Mouse (Mus musculus) forebrain, embryonic 10.5 days (tissue): Measurements from ENCODE around the gene Eef1akmt3. TPM values are rescaled to one million over a fixed set of nuclear protein-coding genes. Genes with fewer than 3 reads are reported as not detected.

Experiments
- DNase-seq: peaks from one replicate; pipeline ENCODE4 v3.0.0-alpha.2; 2017; ENCODE audit warnings: low spot score; ENCODE audit errors: extremely low spot score
- H3K27ac ChIP-seq: fragments of 300-500 bp; sonication (generic); 2 replicates; pipeline ENCODE4 v1.5.1; 2016; ENCODE audit warnings: mild to moderate bottlenecking
- H3K27me3 ChIP-seq: fragments of 300-500 bp; sonication (generic); 2 replicates; pipeline ENCODE4 v1.6.1; 2016; ENCODE audit warnings: mild to moderate bottlenecking; ENCODE audit not compliant: poor library complexity, severe bottlenecking
- H3K36me3 ChIP-seq: fragments of 300-500 bp; sonication (generic); replicated peaks from 2 replicates; pipeline ENCODE4 v1.6.1; 2016; ENCODE audit warnings: mild to moderate bottlenecking, moderate library complexity
- H3K4me1 ChIP-seq: fragments of 300-500 bp; sonication (generic); 2 replicates; pipeline ENCODE4 v1.6.1; 2016
- H3K4me3 ChIP-seq: fragments of 300-500 bp; sonication (generic); 2 replicates; pipeline ENCODE4 v1.5.1; 2016; ENCODE audit warnings: mild to moderate bottlenecking, moderate library complexity
- H3K9me3 ChIP-seq: fragments of 300-500 bp; sonication (generic); 2 replicates; pipeline ENCODE4 v1.6.1; 2016; ENCODE audit warnings: mild to moderate bottlenecking, moderate library complexity
- WGBS: fragments of 180-500 bp; shearing (Covaris S2); methylation state at CpG from one replicate; pipeline ENCODE4 v1.1.7; 2016; 5-methylcytosine and 5-hydroxymethylcytosine counted together
- polyA plus RNA-seq: library from polyadenylated mRNA; unstranded; fragments of >200 nt; fragmentation: Nextera tagmentation; extraction: Ambion mirVana; gene quantifications from 2 replicates; pipeline ENCODE4 v1.2.1, GENCODE M21; 2016

Gene Eef1akmt3
- polyA plus RNA-seq, 1 experiment from 2014 or later = 0.21 TPM

- H3K4me1 ChIP-seq = peaks cover 47% of the 10 kb centered on the region
- H3K4me3 ChIP-seq = peak overlapping the region; percentile 97
- H3K27ac ChIP-seq = peak overlapping the region; percentile 96; the same call in 1 of the 2 replicates
- no peak for DNase-seq
- peaks cover 42% of the 10 kb centered on the region for H3K27me3 ChIP-seq
- 11% methylated on average over 8 of the region's 8 CpGs for WGBS
- H3K9me3 ChIP-seq = no peaks in the 10 kb centered on the region
- peaks cover 40% of the 10 kb centered on the region for H3K36me3 ChIP-seq
Observed at GRCm38 (mm10) chr10:127058708-127059107, 17.4 kb upstream of the Eef1akmt3 start.

GRCm38 (mm10) chr10:127058161-127058560, 16.8 kb upstream of the Eef1akmt3 start:
- H3K27ac ChIP-seq = peak overlapping the region; percentile 2; the same call in 1 of the 2 replicates
- peaks cover 42% of the 10 kb centered on the region for H3K27me3 ChIP-seq
- peak; percentile 83 for DNase-seq
- H3K9me3 ChIP-seq = no peaks in the 10 kb centered on the region
- peaks cover 47% of the 10 kb centered on the region for H3K4me1 ChIP-seq
- peaks cover 42% of the 10 kb centered on the region for H3K36me3 ChIP-seq
- H3K4me3 ChIP-seq = peak overlapping the region; percentile 97
- WGBS = 2% methylated on average over 9 of the region's 9 CpGs

GRCm38 (mm10) chr10:127056490-127056889, 15.2 kb upstream of the Eef1akmt3 start:
- Histone ChIP-seq H3K27ac (no peak overlapping the region), H3K27me3 (peaks cover 48% of the 10 kb centered on the region), H3K4me1 (peaks cover 37% of the 10 kb centered on the region), H3K36me3 (peaks cover 45% of the 10 kb centered on the region), H3K9me3 (no peaks in the 10 kb centered on the region), H3K4me3 (no peak overlapping the region)
- 92% methylated on average over 20 of the region's 20 CpGs for WGBS
- DNase-seq = no peak

GRCm38 (mm10) chr10:127055406-127055805, 14.1 kb upstream of the Eef1akmt3 start:
- Histone ChIP-seq H3K27ac (no peak overlapping the region), H3K4me3 (no peak overlapping the region), H3K27me3 (peaks cover 48% of the 10 kb centered on the region), H3K9me3 (no peaks in the 10 kb centered on the region), H3K36me3 (peaks cover 45% of the 10 kb centered on the region), H3K4me1 (peaks cover 27% of the 10 kb centered on the region)
- no peak for DNase-seq
- WGBS = 95% methylated on average over 8 of the region's 8 CpGs

GRCm38 (mm10) chr10:127054646-127055045, 13.3 kb upstream of the Eef1akmt3 start:
- Histone ChIP-seq H3K4me1 (peaks cover 24% of the 10 kb centered on the region), H3K36me3 (peaks cover 45% of the 10 kb centered on the region), H3K27me3 (peaks cover 48% of the 10 kb centered on the region), H3K4me3 (no peak overlapping the region), H3K27ac (no peak overlapping the region), H3K9me3 (no peaks in the 10 kb centered on the region)
- no peak for DNase-seq
- WGBS = 74% methylated on average over 4 of the region's 4 CpGs

GRCm38 (mm10) chr10:127050119-127050474, 8.8 kb upstream of the Eef1akmt3 start:
- H3K4me3 ChIP-seq = peak overlapping the region; percentile 39; the same call in 1 of the 2 replicates
- DNase-seq = no peak
- no peaks in the 10 kb centered on the region for H3K9me3 ChIP-seq
- peaks cover 21% of the 10 kb centered on the region for H3K4me1 ChIP-seq
- peaks cover 41% of the 10 kb centered on the region for H3K36me3 ChIP-seq
- 17% methylated on average over 10 of the region's 10 CpGs for WGBS
- H3K27me3 ChIP-seq = peaks cover 61% of the 10 kb centered on the region
- H3K27ac ChIP-seq = no peak overlapping the region

GRCm38 (mm10) chr10:127049395-127050118, 8.2 kb upstream of the Eef1akmt3 start:
- peak overlapping the region; percentile 39 for H3K4me3 ChIP-seq
- 3% methylated on average over 29 of the region's 29 CpGs for WGBS

GRCm38 (mm10) chr10:127048608-127049394, 7.5 kb upstream of the Eef1akmt3 start:
- 4% methylated on average over 35 of the region's 35 CpGs for WGBS
- Histone ChIP-seq H3K27ac (no peak overlapping the region), H3K36me3 (peaks cover 41% of the 10 kb centered on the region), H3K27me3 (peaks cover 61% of the 10 kb centered on the region), H3K4me3 (peak overlapping the region; percentile 39), H3K9me3 (no peaks in the 10 kb centered on the region), H3K4me1 (peaks cover 21% of the 10 kb centered on the region)
- peak; percentile 30 for DNase-seq

More at GRCm38 (mm10) chr10:127049395-127050118, 8.2 kb upstream of the Eef1akmt3 start:
- H3K27ac ChIP-seq = no peak overlapping the region
- H3K27me3 ChIP-seq = peaks cover 61% of the 10 kb centered on the region
- H3K36me3 ChIP-seq = peaks cover 41% of the 10 kb centered on the region
- no peaks in the 10 kb centered on the region for H3K9me3 ChIP-seq
- peaks cover 21% of the 10 kb centered on the region for H3K4me1 ChIP-seq
- DNase-seq = no peak

GRCm38 (mm10) chr10:127047954-127048353, 6.6 kb upstream of the Eef1akmt3 start, which contains the start of gene Cyp27b1:
TSS of gene Cyp27b1 (plus strand) at chr10:127048250.
- H3K4me1 ChIP-seq = peaks cover 27% of the 10 kb centered on the region
- 29% methylated on average over 5 of the region's 5 CpGs for WGBS
- peaks cover 44% of the 10 kb centered on the region for H3K36me3 ChIP-seq
- no peak within 1 kb of the TSS for H3K27ac ChIP-seq
- peaks cover 61% of the 10 kb centered on the region for H3K27me3 ChIP-seq
- DNase-seq = no peak
- H3K4me3 ChIP-seq = peak within 1 kb of the TSS; percentile 39
- H3K9me3 ChIP-seq = no peaks in the 10 kb centered on the region

- no peak overlapping the region for H3K27ac ChIP-seq
- H3K4me3 ChIP-seq = peak overlapping the region; percentile 96
- peaks cover 37% of the 10 kb centered on the region for H3K27me3 ChIP-seq
- WGBS = 81% methylated on average over 6 of the region's 6 CpGs
- peaks cover 30% of the 10 kb centered on the region for H3K4me1 ChIP-seq
- H3K9me3 ChIP-seq = no peaks in the 10 kb centered on the region
- peaks cover 44% of the 10 kb centered on the region for H3K36me3 ChIP-seq
- DNase-seq = no peak
Observed at GRCm38 (mm10) chr10:127043187-127043586, 1.9 kb upstream of the Eef1akmt3 start.

GRCm38 (mm10) chr10:127042468-127043115, 1.3 kb upstream of the Eef1akmt3 start:
- H3K36me3 ChIP-seq = peaks cover 43% of the 10 kb centered on the region
- WGBS = 27% methylated on average over 5 of the region's 5 CpGs
- H3K4me3 ChIP-seq = peak overlapping the region; percentile 96
- H3K9me3 ChIP-seq = no peaks in the 10 kb centered on the region
- peak overlapping the region; percentile 93 for H3K27ac ChIP-seq
- peaks cover 31% of the 10 kb centered on the region for H3K27me3 ChIP-seq
- DNase-seq = no peak
- peaks cover 30% of the 10 kb centered on the region for H3K4me1 ChIP-seq

- peaks cover 36% of the 10 kb centered on the region for H3K36me3 ChIP-seq
- peaks cover 24% of the 10 kb centered on the region for H3K27me3 ChIP-seq
- H3K9me3 ChIP-seq = no peaks in the 10 kb centered on the region
- peak; percentile 94 for DNase-seq
- peak overlapping the region; percentile 93 for H3K27ac ChIP-seq
- H3K4me1 ChIP-seq = peaks cover 30% of the 10 kb centered on the region
- peak overlapping the region; percentile 96 for H3K4me3 ChIP-seq
- WGBS = under 1% methylated on average over 44 of the region's 44 CpGs
Observed at GRCm38 (mm10) chr10:127041774-127042338, 543 bp upstream of the Eef1akmt3 start.
